Mouse (Mus musculus) cortical plate, adult 2 months (tissue): ENCODE results near the gene Rpsa.

ENCODE experiments used
- CTCF ChIP-seq: fragments of 200-500 bp; IDR thresholded peaks from 2 replicates; pipeline ENCODE4 v1.5.1; 2011; ENCODE audit warnings: mild to moderate bottlenecking, control low read depth, low read length; ENCODE audit not compliant: insufficient read depth; ENCODE audit errors: extremely low read depth
- POLR2A ChIP-seq: fragments of 200-500 bp; IDR thresholded peaks from 2 replicates; pipeline ENCODE4 v1.6.1; 2011; ENCODE audit warnings: mild to moderate bottlenecking, low read length, control low read depth; ENCODE audit not compliant: insufficient read depth; ENCODE audit errors: extremely low read depth

GRCm38 (mm10) chr9:120112472-120112871 is 15.0 kb upstream of the Rpsa start:
- no peak for TF ChIP-seq CTCF
- no peak for TF ChIP-seq POLR2A
